Mouse (Mus musculus): ENCODE measurements around the gene Dlgap1.

Dlgap1 gene

DNA sequence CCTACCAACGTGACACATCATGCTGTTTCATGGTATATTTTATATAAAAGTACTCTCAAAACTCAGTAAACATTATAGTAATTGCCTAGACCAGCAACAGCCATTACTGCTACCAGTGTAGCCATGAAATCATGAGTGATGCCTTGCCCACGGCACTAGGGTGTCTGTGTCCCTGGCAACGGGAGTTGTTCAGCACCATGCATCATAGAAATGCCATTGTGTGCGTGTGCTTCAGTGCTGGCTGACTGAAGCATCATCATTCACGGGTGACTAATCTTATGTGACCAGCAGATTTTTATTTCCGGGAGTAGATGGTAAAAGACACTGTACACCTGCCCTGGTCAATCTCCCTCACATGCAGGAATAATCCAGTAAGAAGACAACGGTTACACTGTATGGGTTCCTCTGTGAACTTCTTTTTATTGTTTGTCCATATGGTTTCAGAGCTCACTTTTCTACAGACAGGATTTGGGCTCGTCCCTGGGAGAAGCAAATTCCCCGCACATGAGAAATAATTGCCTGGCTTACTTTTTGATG, 203.7 kb downstream of the Dlgap1 start:
- DNase-seq (ENCODE audit: low spot score in 2 of 2), result no peak

DNA sequence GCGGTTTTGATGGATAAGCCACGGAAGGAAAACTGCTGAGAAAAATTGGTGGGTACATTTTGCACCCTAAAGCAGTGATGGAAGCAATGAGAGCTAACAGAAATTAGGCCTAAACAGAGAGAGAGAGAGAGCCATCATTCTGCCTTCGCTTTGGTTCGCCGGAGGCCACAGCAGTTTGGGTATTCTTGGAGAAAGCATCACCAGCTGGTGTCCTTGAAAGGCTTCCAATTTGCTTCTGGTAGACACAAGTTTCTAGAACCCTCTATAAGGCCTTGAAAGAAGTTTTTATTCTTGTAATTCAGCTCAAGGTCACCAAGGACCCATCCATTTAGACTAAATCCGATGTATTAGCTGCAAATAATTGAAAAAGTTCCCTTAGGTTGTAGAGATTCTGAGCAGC, 205.0 kb downstream of the Dlgap1 start:
- DNase-seq (ENCODE audit: low spot score in 2 of 2), result no peak

- no peak for DNase-seq (ENCODE audit: low spot score in 2 of 2)
Measured at GRCm38 (mm10) chr17:70191228-70191627, 222.4 kb downstream of the Dlgap1 start.

DNA sequence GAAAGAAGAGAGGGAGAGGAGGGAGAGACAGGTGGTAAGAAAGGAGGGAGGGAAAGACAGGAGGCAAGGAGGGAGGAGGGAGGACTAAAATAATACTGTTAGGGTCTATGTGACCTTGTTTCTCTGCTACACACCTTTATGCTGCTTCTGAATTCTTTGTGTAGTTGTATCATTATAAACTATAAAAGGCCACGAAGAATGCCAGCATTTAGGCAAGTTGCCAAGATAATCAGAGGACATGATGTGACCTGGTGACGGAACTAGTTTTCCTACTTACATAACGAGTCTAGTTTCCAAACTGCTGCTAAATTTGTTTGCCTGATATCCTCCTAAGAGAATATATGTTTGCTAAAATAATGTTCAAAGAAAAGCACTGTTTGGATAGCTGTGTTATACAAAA, 254.0 kb downstream of the Dlgap1 start:
- no peak for DNase-seq (ENCODE audit: low spot score in 2 of 2)

- no peak for DNase-seq (ENCODE audit: low spot score in 2 of 2)
Measured at GRCm38 (mm10) chr17:70247342-70247741, 278.5 kb downstream of the Dlgap1 start.

DNA sequence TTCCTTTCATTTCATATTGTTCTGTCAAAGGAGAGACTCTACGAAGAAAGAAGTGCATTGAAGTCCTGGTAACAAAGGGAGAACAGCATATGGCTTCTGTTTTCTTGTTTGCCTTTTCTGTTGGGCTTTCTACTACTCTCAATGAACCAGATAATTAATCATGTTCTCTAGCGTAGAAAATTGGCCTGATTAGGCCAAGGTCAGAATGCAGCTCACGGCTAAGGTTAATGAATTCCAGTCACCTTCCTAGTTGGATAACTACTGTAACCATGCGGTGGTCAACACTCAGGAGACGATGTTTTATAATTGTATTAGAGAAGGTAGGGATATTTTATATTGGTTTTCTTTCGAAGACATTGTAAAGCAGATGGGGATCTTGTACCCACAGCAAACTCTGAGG, 279.4 kb downstream of the Dlgap1 start:
- DNase-seq (ENCODE audit: low spot score in 2 of 2), result no peak

- no peak for DNase-seq (ENCODE audit: low spot score in 2 of 2)
Measured at GRCm38 (mm10) chr17:70252476-70252875, 283.6 kb downstream of the Dlgap1 start.

- DNase-seq (ENCODE audit: low spot score in 2 of 2), result no peak
Measured at GRCm38 (mm10) chr17:70256371-70256770, 287.5 kb downstream of the Dlgap1 start.

- DNase-seq (ENCODE audit: low spot score in 2 of 2), result no peak
Measured at GRCm38 (mm10) chr17:70263156-70263555, 294.3 kb downstream of the Dlgap1 start.

DNA sequence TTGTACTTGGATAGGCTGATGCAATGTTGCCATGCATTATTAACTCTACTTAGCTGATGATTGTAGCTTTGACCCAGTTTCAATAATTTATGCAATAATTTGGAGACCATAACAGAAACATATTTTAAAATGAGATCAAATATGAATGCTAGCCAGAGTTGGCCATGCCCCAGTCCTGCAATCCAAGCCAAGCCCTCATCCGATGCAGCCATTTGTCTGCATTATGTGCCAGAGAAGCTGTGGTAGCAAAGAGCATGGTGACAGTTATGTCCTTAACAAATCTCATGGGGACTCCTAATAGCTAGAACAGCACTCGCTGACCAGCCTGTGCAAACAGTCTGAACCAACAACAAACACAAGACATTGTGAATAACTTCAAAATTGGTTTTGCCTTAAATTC, 303.3 kb downstream of the Dlgap1 start:
- DNase-seq (ENCODE audit: low spot score in 2 of 2), result no peak

GRCm38 (mm10) chr17:70287708-70288107, 318.8 kb downstream of the Dlgap1 start:
- DNase-seq (ENCODE audit: low spot score in 2 of 2), result no peak

GRCm38 (mm10) chr17:70294106-70294505, 325.2 kb downstream of the Dlgap1 start:
- DNase-seq (ENCODE audit: low spot score in 2 of 2), result peak; percentile 43 to 53

GRCm38 (mm10) chr17:70301941-70302478, 333.1 kb downstream of the Dlgap1 start:
- no peak for DNase-seq (ENCODE audit: low spot score in 2 of 2)

GRCm38 (mm10) chr17:70302656-70303055, 333.8 kb downstream of the Dlgap1 start:
- no peak for DNase-seq (ENCODE audit: low spot score in 2 of 2)

GRCm38 (mm10) chr17:70305021-70305420, 336.1 kb downstream of the Dlgap1 start:
- no peak for DNase-seq (ENCODE audit: low spot score in 2 of 2)

- DNase-seq (ENCODE audit: low spot score in 2 of 2), result no peak
Measured at GRCm38 (mm10) chr17:70307418-70308176, 338.7 kb downstream of the Dlgap1 start.

DNA sequence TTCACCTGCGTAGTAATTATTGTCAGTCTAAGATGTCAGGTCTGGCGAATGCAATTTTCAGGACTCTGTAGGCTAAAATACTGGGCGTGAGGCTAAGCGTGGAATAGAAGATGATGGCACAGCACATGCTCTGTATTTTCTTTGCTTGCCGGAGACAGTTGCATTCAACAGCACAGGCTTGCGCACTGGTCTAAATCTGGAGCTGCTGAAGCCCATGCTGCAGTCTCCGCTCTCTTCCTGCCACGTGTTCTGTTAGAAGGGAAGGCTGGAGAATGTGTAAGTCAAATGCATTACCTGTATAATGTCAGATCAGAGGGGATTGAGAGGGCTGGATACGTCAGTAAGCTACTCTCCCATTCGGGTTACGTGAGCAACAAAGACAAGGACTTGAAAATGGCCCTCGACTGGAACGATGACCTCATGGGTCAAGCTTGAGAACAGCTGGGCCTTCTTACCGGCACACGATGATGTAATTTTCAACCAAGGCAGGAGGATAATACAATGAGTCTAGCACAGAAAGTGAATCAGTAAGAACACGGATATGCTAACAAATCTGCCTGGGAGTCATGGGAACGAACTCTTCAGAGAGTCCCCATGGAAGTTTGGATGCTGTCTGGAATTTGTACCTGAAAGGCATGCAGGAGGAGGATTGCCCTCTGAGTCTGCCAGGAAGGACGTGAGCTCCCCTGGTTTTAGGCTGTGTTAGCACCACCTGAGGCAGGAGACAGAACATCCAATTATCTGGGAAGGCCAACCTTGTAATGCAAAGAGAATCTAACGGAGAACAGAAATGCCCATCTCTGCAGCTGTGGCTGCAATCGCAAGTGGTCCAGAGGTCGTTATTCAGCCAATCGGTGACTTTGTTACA, 339.7 kb downstream of the Dlgap1 start:
- peak; percentile 55 to 62 for DNase-seq (ENCODE audit: low spot score in 2 of 2)

DNA sequence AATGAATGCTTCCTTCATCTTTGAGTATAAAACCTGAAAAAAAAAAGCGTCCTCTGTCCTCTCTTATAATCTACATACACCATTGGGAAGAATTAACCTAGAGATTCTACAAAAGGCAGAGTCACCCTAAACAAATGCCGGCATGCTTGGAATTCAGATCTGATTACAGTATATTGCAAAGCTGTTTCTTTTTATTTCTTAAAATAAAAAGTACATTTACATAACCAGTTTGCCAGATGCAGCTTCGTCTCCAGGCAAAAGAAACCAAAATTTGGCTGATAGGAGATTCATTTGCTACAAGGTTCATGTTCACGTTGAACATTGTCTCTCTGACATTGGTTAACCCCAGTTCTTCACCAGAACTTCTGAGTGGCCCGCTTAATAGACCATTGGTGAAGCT, 347.5 kb downstream of the Dlgap1 start:
- no peak for DNase-seq (ENCODE audit: low spot score in 2 of 2)

DNA sequence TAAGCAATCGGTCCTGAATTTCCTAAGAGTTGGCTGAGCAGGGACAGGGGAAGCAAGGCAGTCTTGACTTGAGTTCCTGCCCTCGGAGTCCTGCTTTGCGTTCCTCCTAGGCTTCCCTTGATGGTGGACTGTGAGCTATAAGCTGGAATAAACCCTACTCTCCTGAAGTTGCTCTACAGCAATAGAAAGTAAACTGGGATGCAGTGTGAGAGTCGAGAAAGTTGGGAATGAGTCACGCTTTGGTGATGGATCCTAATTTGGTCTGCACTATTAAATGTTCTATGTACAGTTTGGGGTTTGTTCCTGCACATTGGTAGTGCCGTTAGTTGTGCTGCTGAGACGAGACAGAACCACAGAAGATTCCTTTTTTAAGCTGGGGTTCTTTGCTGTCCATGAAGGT, 348.9 kb downstream of the Dlgap1 start:
- no peak for DNase-seq (ENCODE audit: low spot score in 2 of 2)

- DNase-seq (ENCODE audit: low spot score in 2 of 2), result no peak
Measured at GRCm38 (mm10) chr17:70321976-70322375, 353.1 kb downstream of the Dlgap1 start.

DNA sequence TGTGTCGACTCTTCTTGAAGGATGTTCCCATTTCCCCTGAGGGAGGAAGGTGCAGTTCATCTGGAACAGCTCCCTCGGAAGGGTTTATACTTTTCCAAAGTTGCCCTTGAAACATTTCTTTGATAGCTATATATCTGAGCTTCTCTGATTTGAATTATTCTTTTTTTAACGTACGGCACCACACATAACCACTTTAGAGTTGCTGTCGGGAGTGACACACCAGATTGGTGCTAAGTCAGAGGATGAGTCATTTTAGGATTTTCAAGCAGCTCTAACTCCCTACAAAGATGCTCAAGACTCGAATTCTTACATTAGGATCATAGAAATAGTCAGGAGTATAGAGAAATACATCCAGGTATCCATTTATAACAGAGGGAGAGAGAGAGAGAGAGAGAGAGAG, 364.6 kb downstream of the Dlgap1 start:
- no peak for DNase-seq (ENCODE audit: low spot score in 2 of 2)

GRCm38 (mm10) chr17:70334171-70334570, 365.3 kb downstream of the Dlgap1 start:
- no peak for DNase-seq (ENCODE audit: low spot score in 2 of 2)
